Mouse (Mus musculus): ENCODE measurements around the gene Kcna4.

GRCm38 (mm10) chr2:107324090-107324489, 33.7 kb downstream of the Kcna4 start:
- TF ChIP-seq POLR2A (IDR thresholded peaks at IDR 0.05; ENCODE audit: borderline replicate concordance, extremely low read depth, insufficient read depth, insufficient read length, poor library complexity, severe bottlenecking) = no peak
- no peak for TF ChIP-seq CTCF (IDR thresholded peaks at IDR 0.05; ENCODE audit: borderline replicate concordance, extremely low read depth, insufficient read depth, insufficient read length)
